Mouse (Mus musculus): Measurements from ENCODE around the gene Celf3.

GRCm38 (mm10) chr3:94473115-94473505 lies 5.0 kb upstream of the Celf3 start:
- no peak for TF ChIP-seq CTCF (IDR thresholded peaks at IDR 0.05; ENCODE audit: extremely low read depth, insufficient read depth, insufficient read length, insufficient replicate concordance)
- TF ChIP-seq POLR2A (IDR thresholded peaks at IDR 0.05; ENCODE audit: low read depth, low read length): no peak

Data from spleen, adult 2 months (tissue).